Mouse (Mus musculus) urinary bladder, postnatal 10 days (tissue): ENCODE results near the gene Cdca5.

Experiments used
- DNase-seq: peaks from one replicate; pipeline ENCODE4 v3.0.0; 2022; ENCODE audit warnings: low spot score

The Cdca5 gene

DNA sequence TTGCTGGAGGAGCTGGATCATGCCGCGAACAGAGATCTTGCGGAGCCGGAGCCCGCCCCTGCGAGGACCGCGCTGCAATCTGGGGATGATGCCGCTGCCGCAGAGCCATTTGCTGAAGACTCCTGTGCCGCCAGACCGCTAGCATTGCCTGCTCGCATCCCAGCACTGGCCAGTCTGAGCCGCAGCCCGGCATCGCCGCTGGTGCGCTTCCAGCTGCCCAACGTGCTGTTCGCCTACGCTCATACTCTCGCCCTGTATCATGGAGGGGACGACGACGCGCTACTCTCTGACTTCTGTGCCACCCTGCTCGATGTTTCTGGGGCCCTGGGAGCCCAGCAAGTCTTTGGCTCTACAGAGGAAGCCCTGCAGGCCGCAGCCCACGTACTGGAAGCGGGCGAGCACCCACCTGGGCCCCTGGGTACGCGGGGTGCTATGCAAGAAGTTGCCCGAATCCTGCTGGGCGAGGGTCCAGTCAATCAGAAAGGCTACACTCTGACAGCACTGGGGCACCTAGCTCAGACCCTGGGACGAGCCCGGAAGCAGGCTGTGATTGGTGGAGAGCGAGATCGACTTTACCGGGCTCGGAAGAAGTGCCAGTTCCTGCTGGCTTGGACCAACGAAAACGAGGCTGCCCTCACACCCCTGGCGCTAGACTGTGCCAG lies 23.0 kb upstream of the Cdca5 start:
- no peak for DNase-seq

DNA sequence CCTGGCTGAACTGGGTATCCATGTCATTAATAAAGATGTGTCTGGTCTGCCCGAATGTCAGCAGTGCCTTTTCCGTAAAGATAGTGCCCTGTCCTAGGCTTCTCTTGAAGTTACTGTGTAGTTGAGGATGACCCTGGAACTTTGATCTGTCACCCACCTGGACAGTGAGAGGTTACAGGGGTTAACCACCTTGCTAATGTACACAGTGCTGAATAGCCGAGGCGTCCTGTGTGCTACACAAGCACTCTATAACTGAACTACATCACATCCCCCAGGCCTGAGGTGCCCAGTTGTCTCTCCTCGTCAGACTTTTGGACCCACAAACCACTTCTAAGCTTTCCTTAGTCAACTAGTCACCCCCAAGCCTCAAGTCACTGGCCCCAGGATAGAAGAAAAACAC lies 22.4 kb upstream of the Cdca5 start:
- DNase-seq, result no peak

DNA sequence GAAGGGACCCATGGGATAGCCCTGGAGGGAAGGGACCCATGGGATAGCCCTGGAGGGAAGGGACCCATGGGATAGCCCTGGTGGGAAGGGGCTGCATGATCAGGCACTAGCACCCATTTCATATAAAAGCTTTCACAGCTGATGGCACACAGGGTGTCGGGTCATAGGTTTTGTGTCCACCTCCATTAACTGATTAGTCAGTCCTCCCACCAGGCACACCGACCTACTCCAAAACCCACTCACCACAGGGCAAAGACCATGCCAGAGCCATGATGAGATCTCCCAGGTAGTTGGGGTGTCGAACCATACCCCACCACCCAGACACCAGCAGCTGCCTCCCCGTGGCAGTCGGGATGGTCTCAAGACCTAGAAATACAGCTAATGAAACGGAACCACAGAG lies 21.7 kb upstream of the Cdca5 start:
- DNase-seq, result no peak

- DNase-seq, result no peak
Observed at GRCm38 (mm10) chr19:6066571-6066970, 18.2 kb upstream of the Cdca5 start.

DNA sequence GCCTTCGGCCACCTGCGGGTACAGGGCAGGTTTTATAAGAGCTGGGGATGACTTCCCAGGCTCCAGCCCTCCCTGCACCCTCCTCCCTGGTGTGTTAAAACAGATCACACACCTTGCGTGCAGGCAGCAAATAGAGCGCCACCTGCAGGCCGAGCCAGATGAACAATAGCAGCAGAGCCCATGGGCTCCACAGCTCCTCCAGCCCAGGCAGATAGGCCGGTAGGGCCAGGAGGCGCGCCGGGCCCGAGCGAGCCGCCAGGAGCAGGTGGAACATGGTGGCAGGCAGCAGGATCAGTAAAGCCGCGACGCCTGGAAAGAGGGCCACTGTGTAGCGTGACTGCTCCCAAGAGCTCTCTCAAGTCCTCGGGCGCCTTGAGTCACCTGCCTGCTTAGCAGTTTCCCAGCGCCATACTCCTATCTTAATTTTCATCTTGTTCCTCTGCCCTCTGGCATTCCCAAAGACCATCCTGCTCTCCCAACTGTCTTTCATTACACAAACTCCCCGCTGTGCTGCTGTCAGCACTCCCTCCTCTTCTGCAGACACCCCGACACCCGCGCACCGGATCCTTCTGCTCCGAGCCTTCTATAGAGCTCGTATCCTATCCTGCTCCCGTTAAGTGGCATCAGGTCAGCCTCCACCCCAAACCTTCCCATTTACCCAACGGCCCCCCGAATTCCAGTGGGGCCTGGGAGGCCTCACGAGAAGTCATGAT lies 17.6 kb upstream of the Cdca5 start:
- no peak for DNase-seq

- DNase-seq, result peak; percentile 64
Observed at GRCm38 (mm10) chr19:6067724-6068415, 16.9 kb upstream of the Cdca5 start, which contains the start of gene Tm7sf2. Tm7sf2 (minus strand) TSS chr19:6068373.

DNA sequence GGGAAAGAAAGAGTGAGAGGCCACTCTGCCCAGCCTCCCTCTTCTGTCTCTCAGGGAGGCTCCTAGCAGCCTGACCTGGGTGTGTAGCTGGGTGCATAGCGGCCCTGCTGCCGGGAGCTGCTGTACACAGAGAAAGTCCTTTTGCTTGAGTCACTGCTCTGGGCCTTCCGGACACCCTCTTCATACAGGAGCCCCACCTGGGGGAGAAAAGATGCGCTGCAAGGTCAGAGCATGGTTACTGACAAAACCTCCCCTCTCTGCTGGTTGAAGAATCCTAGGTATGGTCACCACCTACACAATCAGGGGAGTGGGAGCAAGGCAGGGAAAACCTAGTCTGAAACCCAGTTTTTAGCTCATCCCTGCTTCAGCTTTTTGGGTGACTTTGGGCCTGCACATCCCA lies 15.8 kb upstream of the Cdca5 start:
- DNase-seq, result no peak

- DNase-seq, result no peak
Observed at GRCm38 (mm10) chr19:6069851-6070250, 14.9 kb upstream of the Cdca5 start.

GRCm38 (mm10) chr19:6070571-6071250 lies 14.1 kb upstream of the Cdca5 start:
- no peak for DNase-seq

DNA sequence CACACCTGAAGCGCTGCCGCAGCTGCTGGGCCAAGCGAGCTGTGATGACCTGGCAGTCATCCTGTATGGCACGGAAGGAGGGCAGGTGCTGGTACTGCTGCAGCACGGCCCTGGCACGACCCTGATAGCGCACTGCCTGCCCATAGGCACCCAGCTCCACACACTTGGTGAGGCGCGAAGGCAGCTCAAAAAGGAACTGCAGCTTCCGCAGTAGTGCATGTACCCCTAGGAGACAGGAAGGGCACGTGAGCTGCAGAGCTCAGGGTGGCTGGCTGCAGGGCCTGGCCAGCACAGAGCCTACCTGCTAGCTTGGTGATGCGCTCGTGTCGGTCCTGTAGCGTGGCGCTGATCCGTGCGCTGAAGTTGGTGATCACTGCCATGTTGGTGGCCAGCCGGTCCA lies 13.5 kb upstream of the Cdca5 start:
- DNase-seq, result no peak

GRCm38 (mm10) chr19:6073889-6074288 lies 10.9 kb upstream of the Cdca5 start:
- DNase-seq, result no peak

- DNase-seq, result peak; percentile 38
Observed at GRCm38 (mm10) chr19:6076564-6077393, 8.0 kb upstream of the Cdca5 start, which contains the start of gene Vps51. Vps51 (minus strand) TSS chr19:6077231.

GRCm38 (mm10) chr19:6079983-6080480 lies 4.8 kb upstream of the Cdca5 start, which contains the start of gene Tmem262:
Tmem262 (plus strand) TSS chr19:6080033.
- DNase-seq, result no peak

- no peak for DNase-seq
Observed at GRCm38 (mm10) chr19:6082156-6082555, 2.6 kb upstream of the Cdca5 start, which contains the start of gene Gm28374. Gm28374 (minus strand) TSS chr19:6082256.

- no peak for DNase-seq
Observed at GRCm38 (mm10) chr19:6085417-6085879, 665 bp downstream of the Cdca5 start.

DNA sequence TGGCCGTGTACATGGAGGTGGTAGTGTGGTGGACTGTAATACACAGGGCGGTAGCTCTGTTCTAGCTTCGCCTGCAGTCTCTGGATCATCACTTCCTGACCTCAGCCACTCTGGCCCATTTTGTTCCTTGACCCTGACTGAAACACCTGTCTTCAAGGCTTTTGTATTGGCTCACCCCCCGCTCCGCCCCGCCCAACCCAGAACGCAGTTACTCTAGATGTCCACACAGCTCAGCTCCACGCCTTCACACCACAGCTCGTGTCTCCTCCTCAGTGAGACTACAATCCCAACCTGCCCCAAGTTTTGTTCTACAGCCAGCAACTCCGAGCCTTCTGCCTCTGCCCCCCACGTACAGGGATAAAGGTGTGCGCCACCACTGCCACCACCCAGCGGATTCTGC lies 4.1 kb downstream of the Cdca5 start:
- DNase-seq, result no peak

GRCm38 (mm10) chr19:6094119-6094518 lies 9.3 kb downstream of the Cdca5 start, which contains the start of gene AC131692.1:
AC131692.1 (plus strand) TSS chr19:6094419.
- no peak for DNase-seq

- DNase-seq, result no peak
Observed at GRCm38 (mm10) chr19:6097847-6098246, 13.1 kb downstream of the Cdca5 start.

DNA sequence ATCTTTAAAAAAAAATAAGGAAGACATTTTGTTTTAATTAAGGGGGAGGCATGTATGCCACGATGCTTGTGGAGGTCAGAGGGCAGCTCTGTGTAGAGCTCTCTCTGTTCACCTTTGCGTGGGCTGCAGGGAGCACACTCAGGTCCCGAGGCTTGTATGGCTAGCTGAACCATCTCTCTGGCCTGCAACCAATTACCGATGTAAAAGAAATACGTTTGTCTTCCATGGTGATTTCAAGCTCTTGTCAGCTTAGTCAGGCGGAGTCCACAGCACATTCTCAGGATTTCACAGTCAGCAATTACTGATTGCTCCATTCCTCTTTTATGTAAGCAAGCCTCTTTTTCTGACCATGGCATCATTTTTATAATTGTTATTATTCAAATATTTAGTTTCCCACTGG lies 16.4 kb downstream of the Cdca5 start:
- no peak for DNase-seq

GRCm38 (mm10) chr19:6102169-6102853 lies 17.5 kb downstream of the Cdca5 start:
- DNase-seq, result no peak
